Mouse (Mus musculus): ENCODE results near the gene Adk. TPM values are rescaled to one million over a fixed set of nuclear protein-coding genes. Genes with fewer than 3 reads are reported as not detected.

The Adk gene
- total RNA-seq, 2 experiments from 2014 or later = 65.1 to 77.9 TPM

- DNase-seq (ENCODE audit: low spot score in 2 of 2) = no peak
Observed at GRCm38 (mm10) chr14:21406946-21407345, 354.6 kb downstream of the Adk start.

DNA sequence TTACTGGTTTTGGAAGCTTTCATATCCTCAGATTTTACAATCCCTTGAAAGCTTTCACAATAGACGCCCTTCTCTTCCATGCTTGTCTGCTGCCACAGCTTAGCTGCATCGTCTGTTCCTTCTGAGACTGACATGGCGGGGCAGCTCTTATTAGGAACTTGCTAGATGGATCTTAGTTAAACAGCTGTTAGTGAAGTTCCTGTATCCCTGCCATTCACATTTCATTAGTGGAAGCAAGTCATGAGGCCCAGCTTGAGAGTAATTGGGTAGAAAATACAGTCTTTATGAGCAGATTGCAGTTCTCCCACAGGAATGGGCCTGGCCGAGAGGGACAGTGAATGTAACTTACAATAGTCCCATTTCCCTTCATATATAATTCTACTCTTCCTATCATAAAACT, 356.5 kb downstream of the Adk start:
- no peak for DNase-seq (ENCODE audit: low spot score in 2 of 2)

DNA sequence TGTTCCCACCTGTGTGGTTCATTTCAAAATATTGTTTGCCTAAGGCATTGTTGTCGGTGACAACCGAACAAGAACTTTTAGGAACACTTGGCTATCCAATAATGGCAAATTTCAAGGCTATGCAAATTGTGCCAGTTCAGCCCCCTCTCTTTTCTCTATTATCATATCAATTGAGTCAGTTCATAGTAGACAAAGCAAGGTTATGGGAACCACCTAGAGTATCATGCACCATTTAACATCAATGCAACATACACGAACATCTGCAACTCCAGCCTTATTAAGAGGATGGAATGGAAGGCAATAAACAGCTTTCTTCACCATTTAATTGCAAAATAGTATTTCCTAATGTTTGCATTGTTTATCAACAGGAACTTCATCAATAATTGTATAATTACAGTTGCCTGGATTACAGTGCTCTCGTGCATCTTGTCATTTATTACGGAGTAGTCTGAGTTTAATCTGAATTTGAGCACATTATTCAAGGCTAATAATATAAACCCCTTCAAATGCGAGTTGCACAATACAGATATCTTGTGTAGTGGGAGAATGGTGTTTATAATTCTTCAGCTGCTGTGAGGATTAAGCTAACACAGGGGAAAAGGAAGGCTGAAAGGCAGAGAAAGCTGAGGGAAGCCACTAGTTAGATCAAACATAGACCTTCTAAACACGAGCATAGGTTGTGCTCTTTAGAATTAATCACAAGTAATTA, 358.5 kb downstream of the Adk start:
- DNase-seq (ENCODE audit: low spot score in 2 of 2) = no peak

DNA sequence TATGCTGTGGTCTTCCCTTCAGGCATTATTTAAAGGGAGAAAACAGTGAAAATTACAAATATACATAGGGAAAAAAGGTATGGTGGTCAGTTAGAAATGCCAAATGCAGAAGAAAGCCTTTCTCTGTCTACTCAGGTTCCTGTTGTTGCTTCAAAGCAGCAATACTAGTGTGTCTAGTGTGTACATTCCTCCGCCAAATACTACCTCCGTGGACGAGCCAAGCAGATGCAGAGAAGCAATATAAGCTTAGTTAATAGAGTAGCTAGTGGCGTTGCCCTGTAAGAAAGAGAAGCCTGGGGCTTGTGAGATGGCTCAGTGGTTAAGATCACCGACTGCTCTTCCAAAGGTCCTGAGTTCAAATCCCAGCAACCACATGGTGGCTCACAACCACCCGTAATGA, 359.1 kb downstream of the Adk start:
- no peak for DNase-seq (ENCODE audit: low spot score in 2 of 2)

- DNase-seq (ENCODE audit: low spot score in 2 of 2) = no peak
Observed at GRCm38 (mm10) chr14:21418332-21418731, 366.0 kb downstream of the Adk start.

- no peak for DNase-seq (ENCODE audit: low spot score in 2 of 2)
Observed at GRCm38 (mm10) chr14:21427369-21427768, 375.0 kb downstream of the Adk start.

DNA sequence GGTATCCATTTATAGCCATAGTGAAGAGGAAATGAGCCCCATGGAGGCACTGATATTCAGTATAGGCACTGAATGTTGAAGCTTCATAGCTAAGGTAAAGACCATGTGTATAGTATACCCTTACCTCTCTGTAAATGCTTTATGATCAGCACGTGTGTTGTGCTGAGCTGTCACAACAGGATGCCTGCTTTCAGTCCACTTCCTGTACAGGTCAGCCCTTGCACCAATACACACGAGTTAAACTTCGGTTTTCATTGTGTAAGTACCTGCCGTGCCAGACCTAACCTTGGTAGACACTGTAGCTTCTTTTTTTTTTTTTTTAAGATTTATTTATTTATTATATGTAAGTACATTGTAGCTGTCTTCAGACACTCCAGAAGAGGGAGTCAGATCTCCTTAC, 381.0 kb downstream of the Adk start:
- no peak for DNase-seq (ENCODE audit: low spot score in 2 of 2)

DNA sequence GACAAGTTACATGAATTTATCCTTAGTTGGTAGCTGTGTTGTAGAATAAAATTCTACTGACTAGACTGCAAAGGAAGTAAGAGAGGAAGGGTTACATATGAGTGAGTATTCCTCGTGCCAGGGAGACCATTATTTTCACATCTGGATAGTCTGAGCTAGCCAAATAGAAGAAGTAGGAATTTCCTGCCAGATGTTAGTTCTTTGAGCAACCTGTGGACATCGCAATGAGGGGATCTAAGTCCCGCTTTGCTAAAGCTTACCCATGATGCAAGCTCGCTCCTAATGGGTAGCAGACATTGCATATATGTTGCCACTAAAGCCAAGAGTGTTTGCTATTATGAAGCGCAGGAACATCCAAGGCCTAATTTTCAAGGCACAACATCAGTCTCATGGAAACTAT, 381.6 kb downstream of the Adk start:
- no peak for DNase-seq (ENCODE audit: low spot score in 2 of 2)

GRCm38 (mm10) chr14:21434686-21435085, 382.3 kb downstream of the Adk start:
- no peak for DNase-seq (ENCODE audit: low spot score in 2 of 2)

DNA sequence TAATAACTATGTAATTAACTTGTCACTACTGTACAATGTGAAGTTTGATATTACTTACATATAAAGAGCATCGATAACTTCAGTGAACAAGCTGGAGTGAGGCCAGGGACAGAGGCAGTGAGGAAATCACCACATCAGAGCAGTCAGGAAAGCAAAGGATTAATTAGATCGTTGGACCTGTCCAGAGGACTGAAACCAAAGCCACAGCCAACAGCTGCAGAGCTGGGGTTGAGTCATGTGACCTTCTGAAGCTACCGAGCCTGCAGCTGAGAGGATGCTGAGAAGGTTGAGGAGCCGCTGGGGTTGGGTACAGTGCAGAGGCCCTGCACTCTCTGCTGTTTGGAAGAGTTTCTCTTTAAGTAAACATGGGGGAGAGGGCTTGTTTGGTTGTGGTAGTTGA, 387.4 kb downstream of the Adk start:
- DNase-seq (ENCODE audit: low spot score in 2 of 2) = no peak

DNA sequence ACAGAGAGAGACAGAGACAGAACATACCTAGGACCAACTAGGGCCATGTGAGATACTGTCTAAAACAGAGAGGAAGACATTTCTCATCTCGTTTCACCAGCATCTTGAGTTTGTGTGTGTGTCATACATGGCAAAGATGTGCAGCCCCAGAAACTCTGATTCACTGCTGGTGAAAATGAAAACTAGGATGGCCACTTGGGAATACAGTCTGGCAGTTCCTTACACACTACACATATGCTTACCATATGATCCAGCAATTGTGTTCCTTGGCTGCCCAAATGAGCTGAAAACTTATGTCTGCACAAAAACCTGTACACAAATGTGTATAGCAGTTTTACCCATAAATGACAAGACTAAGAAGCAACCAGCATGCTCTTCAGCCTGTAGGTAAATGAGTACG, 388.2 kb downstream of the Adk start:
- DNase-seq (ENCODE audit: low spot score in 2 of 2) = no peak

GRCm38 (mm10) chr14:21441772-21442533, 389.6 kb downstream of the Adk start:
- no peak for DNase-seq (ENCODE audit: low spot score in 2 of 2)

DNA sequence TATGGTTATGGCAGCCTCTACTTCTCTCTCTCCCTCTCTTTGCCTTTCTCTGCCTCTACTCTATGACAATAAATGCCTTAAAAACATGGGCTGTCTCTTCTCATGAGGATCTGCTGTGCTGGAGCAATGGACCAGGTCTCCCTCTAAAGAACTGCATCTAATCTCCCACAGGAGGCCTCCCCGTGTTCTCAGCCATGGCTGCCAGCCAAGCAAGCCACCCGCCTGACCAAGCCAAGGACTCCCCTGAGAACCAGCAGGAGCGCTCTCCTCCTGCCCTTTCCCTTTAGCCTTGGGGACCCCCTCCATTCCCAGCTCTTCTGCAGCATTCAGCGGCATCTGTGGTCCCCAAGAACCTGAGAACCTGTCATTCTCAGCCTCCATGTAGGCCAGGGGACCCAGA, 400.2 kb downstream of the Adk start:
- no peak for DNase-seq (ENCODE audit: low spot score in 2 of 2)

GRCm38 (mm10) chr14:21453896-21454295, 401.5 kb downstream of the Adk start:
- no peak for DNase-seq (ENCODE audit: low spot score in 2 of 2)

DNA sequence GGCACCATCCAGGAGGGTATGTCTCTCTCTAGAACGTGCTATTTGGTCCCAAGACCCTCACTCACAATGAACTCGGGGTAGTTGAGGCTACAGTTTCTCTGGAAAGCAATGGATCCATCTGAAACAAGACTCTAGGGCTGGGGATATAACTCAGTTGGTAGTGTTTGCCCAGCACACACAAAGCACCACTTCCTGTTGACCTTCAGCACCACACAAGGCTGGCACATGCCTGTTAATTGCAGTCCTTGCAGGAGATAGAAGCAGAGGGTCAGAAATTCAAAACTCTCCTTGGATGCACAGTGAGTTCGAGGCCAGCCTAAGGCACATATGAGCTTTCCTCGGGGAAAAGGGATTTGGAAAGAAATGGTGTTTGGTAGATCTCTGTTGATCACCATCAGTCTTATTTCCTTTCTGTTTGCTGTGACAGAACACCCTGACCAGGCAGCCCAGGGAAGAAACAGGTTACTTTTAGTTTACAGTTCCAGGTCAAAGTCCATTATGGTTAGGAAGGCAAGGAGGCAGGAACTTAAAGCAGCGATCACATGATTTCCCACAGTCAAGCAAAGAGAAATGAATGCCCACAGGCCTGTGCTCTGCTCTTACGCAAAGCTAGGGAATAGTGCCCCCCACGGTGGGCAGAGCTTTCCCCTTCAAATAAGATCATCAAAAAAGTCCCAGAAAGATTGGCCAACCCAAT, 403.4 kb downstream of the Adk start:
- no peak for DNase-seq (ENCODE audit: low spot score in 2 of 2)

GRCm38 (mm10) chr14:21456526-21456925, 404.2 kb downstream of the Adk start:
- no peak for DNase-seq (ENCODE audit: low spot score in 2 of 2)

- DNase-seq (ENCODE audit: low spot score in 2 of 2) = no peak
Observed at GRCm38 (mm10) chr14:21457876-21458275, 405.5 kb downstream of the Adk start.

GRCm38 (mm10) chr14:21458696-21459095, 406.3 kb downstream of the Adk start:
- DNase-seq (ENCODE audit: low spot score in 2 of 2) = no peak

- no peak for DNase-seq (ENCODE audit: low spot score in 2 of 2)
Observed at GRCm38 (mm10) chr14:21459163-21459562, 406.8 kb downstream of the Adk start.

DNA sequence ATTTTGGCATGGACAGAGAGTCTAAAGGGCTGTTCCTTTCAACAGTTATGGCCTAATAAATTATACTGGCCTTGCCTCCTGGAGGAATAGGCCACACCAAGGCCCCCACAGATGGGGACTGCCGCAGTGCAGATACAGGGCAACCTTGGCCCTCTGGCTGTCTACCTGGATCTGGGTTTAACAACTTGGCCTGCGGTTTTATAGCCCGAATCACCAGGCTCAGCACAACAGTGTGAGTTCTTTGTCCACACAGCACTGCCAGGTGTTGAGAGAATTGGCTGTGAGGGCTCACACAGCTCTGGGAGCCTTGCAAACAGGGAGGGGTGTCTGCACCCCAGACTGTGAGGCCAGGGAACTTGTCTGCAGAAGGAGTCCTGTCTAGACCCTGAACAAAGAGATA, 410.0 kb downstream of the Adk start:
- no peak for DNase-seq (ENCODE audit: low spot score in 2 of 2)

DNA sequence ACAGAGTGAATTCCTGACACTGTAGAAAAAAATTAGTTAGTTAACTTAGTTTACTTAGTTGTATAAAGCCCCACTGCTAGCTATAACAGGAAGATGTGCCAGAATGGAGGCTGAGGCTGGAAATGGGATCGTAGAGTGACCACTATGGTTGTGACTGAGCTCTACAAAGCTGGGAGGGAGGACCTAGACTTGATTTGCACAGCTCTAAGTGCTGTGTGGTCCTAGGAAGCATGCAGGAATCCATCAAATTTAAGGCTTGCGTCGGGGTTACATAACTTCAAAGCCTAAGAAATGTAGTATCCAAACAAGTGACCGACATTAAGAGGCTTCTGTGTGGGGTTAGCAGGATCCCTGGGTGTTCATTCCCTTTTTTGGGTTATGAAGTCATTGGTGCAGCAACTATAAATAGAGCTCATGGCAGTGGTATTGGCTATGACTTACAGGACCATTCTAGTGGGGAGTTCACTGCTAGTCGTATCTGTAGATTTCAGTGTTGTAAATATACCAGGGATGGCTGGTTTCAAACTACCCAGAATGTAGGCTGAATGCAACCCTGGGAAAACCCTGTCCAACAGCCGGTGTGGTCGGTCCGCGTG, 410.8 kb downstream of the Adk start:
- DNase-seq (ENCODE audit: low spot score in 2 of 2) = no peak

- DNase-seq (ENCODE audit: low spot score in 2 of 2) = no peak
Observed at GRCm38 (mm10) chr14:21470386-21470785, 418.0 kb downstream of the Adk start.

Data from left cerebral cortex, adult 18-20 months (tissue).